Mouse (Mus musculus) 3134 (cell line): ENCODE results near the gene Ccr3.
"Not testable (repeated sequence)": the region's sequence is repeated elsewhere in the genome, so short reads cannot be mapped to it uniquely, and the experiment has no call there.

ENCODE experiments used
- DNase-seq: peaks from one replicate; pipeline ENCODE4 v3.0.0-alpha.2; 2011; ENCODE audit warnings: low spot score; ENCODE audit not compliant: insufficient read length; ENCODE audit errors: extremely low read depth

Gene Ccr3

GRCm38 (mm10) chr9:124021672-124022071 lies at the start of gene Ccr3:
Gene Ccr3 (plus strand): TSS chr9:124021972.
- DNase-seq: no peak

DNA sequence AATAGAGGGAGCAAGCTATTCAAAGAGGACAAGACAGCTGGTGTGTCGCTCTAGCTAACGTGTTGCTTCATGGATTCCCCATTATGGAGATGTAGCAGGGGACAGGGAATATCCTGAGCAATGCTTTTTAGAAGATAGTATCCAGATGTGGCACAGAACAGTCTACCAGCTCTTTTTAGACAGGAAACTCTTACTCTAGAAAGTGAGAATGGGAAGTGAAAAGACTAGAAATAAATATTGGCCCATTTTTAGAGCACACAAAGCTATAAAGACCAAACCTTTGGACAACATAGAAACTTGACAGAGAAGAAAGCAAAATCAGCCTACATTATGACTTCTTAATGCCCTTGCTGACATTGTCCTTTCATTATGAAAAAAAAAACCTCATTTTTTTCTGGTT lies 46.1 kb upstream of the Ccr3 start:
- no peak for DNase-seq

DNA sequence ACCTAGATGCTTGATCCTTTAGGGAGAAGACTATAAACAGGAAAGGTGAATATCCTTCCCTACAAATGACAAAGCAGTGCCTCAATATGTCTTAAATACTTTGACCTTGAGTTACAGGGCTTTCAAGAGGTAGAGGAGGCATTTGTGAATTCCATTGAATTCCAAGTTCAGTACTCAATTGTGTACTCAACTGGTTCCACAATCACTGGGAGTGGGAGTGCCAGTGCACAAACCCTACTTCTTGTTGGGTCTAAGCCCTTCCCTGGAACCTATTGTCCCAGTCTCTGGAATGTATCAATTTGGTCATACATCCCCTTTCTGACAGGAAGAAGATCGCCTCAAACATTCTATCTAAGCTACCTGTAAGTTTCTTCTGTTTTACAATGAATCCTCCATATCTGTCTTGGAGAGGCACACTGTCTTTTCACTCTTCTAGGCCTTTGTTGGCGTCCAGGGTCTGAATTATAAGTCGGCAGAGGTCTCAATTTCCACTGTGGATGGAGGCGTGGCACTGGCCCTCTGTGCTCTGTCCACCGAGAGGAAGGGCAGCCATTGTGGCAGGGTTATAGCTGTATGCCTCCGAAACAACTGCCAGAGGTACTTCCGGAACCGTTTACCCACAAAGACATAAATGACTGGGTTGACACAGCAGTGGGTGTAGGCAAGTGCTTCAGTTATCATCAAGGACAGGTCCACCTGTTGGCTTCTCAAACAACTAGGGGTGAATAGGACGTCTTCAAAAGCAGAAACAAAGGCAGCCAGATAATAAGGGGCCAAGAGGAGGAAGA lies 44.7 kb upstream of the Ccr3 start:
- DNase-seq: no peak

GRCm38 (mm10) chr9:123978308-123978707 lies 43.5 kb upstream of the Ccr3 start, which contains the start of gene Ccr1l1:
Gene Ccr1l1 (minus strand): TSS chr9:123978408.
- DNase-seq: no peak

DNA sequence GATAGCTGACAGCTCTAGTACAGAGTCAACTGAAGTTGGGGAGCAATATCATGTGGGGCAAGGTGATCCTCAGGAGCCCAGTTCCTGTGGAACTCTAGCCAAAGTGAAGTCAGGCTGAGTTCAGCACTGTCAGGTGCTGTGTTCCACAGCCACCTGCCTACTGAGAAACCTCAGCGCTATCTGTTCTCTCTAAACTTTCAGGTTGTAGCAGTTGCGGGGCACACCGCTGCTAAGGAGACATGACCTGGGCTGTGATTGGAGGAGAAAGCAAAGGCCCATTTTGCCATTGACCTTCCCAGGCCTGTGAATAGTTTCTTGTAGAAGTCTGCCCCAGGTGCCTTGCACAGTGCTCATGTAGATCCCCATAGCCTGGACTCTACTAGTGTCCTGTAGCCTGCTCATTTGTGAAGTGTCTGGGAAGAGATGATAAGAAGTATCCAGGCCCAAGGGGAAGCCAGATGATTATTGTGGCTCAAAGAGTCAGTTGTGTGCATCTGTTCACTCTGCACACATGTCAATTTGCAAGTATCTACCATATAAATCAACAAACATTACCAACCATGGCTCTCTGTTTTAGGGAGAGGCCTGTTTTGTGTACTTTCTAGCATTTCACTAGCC lies 40.8 kb upstream of the Ccr3 start:
- not testable (repeated sequence) for DNase-seq

GRCm38 (mm10) chr9:123981909-123982308 lies 39.9 kb upstream of the Ccr3 start:
- DNase-seq: no peak

DNA sequence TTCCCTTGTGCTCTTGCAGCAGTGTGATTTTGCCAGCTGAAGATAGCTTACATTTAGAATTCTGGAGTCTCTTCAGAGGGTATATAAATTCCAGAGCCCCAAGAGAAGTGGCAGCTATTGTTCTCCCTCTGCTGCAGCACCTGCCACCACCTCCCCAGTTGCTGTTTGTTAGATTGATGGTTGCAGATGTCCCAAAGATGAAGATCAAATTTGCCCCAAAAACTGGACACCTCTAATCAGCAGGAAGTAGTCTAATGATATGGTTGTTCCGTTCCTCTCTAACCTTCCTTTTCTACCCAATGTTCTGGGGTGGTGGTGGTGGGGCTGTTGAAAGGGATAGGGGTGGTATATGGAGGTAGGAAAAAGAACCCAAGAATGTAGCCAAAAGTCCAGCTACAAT lies 39.1 kb upstream of the Ccr3 start:
- no peak for DNase-seq

- no peak for DNase-seq
These were observed 36.8 kb upstream of the Ccr3 start for GRCm38 (mm10) chr9:123984943-123985342.

GRCm38 (mm10) chr9:123986217-123986616 lies 35.6 kb upstream of the Ccr3 start:
- DNase-seq: no peak

GRCm38 (mm10) chr9:123989671-123990070 lies 32.1 kb upstream of the Ccr3 start:
- DNase-seq: no peak

DNA sequence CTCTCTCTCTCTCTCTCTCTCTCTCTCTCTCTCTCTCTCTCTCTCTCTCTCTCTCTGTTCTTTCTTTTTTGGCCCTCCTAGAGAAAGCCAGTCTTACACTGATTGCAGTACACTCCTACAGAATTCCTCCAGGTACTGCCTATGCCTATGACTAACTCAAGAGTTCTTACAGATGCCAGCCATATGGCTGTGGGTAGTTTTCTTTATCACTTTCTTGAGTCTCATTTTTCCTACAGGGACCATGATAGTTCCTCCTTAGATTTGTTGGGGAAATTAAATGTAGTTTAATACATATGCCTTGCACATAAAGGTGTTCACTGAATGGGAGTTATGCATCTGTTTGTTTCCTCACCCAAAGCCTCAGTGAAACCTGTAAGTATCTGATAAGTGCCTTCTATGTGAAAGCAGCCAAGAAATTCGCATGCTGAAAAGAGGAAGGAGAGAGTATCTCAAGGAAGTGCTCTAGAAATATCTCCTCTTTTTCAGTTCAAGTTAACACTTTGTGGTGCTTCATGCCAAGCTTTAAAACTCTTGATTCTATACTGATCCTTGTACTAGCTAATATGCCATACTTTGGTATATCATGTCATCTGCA lies 30.4 kb upstream of the Ccr3 start:
- DNase-seq: no peak

DNA sequence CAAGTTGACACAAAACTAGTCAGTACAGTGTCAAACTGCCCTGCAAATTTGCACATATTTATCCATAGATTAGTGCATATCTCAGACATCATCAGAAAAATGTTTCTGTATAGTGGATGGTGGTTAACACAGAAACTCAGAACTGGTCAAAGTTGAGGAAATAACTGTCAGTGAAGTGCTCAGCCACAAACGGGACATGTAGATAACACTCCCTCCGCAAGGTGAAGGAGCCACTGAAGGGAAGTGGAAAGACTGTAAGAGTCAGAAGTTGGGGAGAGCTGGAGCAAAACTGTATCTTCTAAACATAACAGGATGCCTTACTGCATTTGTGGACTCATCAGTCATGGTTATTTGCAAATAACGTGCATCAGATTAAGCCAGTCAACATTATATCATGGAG lies 24.1 kb upstream of the Ccr3 start:
- DNase-seq: no peak

DNA sequence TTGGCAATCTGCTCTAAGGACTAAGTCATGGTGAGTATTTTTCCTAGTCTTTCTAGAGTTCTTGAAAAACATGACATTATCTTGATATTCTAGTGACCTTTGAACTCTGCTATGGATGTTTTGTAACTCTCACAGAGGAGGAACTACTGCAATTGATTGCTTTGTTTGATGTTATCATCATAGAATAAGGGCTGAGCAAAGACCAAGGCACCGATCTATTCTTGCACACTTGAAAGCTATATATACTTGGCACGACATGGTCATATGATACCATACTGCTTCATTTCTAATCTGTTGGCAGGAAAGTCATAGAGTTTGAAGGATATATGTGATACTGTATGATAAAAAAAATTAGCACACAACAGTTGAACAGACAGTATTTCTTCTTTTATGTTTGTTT lies 22.0 kb upstream of the Ccr3 start:
- DNase-seq: no peak

GRCm38 (mm10) chr9:124012691-124013090 lies 9.1 kb upstream of the Ccr3 start:
- DNase-seq: no peak

DNA sequence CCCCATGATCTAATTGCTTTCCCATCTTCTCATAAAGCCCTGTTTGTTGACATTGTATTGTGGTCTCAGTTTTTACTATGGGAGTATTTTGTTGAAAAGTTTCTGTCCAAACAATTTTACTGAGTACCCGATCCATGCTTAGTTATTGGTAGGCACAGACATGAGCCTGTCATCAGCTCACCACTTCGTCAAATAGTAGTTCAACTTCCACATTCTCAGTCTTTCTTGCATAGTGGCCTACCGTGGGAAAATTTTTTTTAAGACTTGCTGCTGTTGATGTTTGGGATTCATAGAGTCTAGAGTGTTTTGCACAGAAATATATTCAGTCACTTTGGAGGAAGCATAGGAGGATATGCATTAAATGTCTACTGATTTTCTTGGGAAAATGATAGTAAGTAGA lies 8.5 kb upstream of the Ccr3 start:
- no peak for DNase-seq

DNA sequence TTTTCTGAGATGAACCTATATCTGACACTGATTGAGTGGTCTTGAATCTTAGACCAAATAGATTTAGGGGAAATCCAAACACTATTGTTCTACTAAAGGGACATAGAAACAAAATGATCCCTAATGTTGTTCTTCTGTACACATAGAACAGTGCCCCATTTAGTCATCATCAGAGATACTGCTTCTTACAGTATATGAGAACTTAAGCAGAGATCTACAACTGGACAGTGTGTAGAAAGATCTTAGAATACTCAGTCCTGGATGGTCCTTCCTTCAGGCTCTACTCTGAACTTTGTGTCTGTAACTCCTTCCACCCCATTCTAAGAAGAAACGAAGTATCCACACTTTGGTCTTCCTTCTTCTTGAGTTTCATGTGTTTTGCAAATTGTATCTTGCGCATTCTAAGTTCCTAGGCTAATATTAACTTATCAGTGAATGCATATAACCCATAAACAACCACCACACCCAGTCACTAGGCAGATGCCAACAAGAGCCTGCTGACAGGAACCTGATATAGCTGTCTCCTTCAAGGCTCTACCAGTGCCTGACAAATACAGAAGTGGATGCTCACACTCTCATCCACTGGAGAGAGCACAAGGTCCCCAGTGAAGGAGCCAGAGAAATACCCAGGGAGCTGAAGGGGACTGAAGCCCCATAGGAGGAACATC lies 6.7 kb upstream of the Ccr3 start:
- no peak for DNase-seq

DNA sequence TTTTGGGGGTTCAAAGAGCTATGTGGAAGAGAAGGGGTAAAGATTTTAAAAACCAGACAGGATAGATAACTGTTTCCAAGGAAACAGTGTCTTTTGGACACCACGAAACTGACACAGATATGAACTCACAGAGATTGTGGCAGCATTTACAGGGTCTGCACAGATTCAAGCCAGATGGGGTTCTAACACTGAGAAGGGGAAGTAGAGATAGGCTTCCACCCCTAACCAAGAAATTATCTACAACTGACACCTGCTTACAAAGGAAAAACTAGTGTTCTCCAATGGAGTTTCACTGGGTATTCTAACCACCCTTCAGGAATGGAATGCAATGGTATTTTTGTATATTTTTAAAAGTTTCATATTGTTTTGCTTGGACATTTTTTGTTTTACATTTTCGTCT lies 5.7 kb upstream of the Ccr3 start:
- no peak for DNase-seq

DNA sequence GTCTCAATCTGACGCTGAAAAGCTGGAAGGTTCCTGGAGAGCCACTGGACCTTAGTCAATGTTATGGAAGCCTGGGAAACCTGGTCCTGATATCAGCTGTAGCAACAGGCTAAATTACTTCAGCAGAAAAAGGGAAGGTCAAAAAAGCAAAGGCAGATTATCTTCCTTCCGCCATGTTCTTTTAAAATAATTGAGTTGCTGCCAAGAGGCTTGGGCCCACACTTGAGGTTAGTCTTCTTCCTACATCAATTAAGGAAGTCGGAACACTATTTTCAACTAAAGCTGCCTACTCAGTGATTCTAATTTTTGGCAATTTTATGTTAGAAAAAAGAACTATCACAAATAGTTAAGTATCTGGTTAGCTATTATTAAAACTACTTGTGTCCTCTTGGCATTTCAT lies 1.9 kb upstream of the Ccr3 start:
- no peak for DNase-seq

GRCm38 (mm10) chr9:124033345-124033744 lies 11.6 kb downstream of the Ccr3 start:
- DNase-seq: no peak

- no peak for DNase-seq
These were observed 15.9 kb downstream of the Ccr3 start for GRCm38 (mm10) chr9:124037707-124038106.

DNA sequence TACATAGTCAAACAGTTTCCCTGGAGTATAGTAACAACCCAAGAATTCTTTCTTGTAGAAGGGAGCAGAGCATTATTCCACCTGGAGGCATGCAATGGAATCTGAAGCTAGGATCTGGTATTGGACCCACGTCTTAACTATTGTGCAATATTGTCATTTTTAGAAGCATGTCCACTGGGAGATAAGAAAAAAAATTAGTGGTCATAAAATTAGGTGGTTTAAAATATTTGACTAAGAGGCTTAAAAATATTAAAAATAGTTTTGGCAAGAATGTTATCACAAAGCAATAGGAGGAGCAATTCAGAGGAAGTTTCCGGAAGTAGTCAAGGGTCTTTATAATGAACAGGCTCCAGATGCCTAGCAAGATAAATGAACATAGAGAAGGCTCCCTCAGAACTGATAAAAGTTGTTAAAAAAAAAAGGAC lies 16.4 kb downstream of the Ccr3 start:
- no peak for DNase-seq
